Mouse (Mus musculus): Measurements from ENCODE around the gene Trim17.

Gene Trim17

GRCm38 (mm10) chr11:58954420-58955142, at the start of gene Trim17, which contains the start of gene Hist3h2a:
Gene Trim17 (plus strand): TSS chr11:58954685.
Gene Hist3h2a (plus strand): TSS chr11:58954685.
- DNase-seq (ENCODE audit: low spot score in 2 of 2), result peak; percentile 86 to 90

- peak in 1 of 2 experiments; percentile 31 for DNase-seq (ENCODE audit: low spot score in 2 of 2)
Observed at GRCm38 (mm10) chr11:58904838-58905237, 49.6 kb upstream of the Trim17 start.

- DNase-seq (ENCODE audit: low spot score in 2 of 2), result no peak
Observed at GRCm38 (mm10) chr11:58913776-58914175, 40.7 kb upstream of the Trim17 start.

- DNase-seq (ENCODE audit: low spot score in 2 of 2), result peak in 1 of 2 experiments; percentile 23
Observed at GRCm38 (mm10) chr11:58914461-58915028, 39.9 kb upstream of the Trim17 start.

- peak; percentile 66 to 78 for DNase-seq (ENCODE audit: low spot score in 2 of 2)
Observed at GRCm38 (mm10) chr11:58916879-58917744, 37.4 kb upstream of the Trim17 start.

- DNase-seq (ENCODE audit: low spot score in 2 of 2), result no peak
Observed at GRCm38 (mm10) chr11:58917745-58918366, 36.6 kb upstream of the Trim17 start, which contains the start of gene Btnl10. Gene Btnl10 (plus strand): TSS chr11:58917908.

GRCm38 (mm10) chr11:58918759-58919158, 35.7 kb upstream of the Trim17 start:
- DNase-seq (ENCODE audit: low spot score in 2 of 2), result no peak

GRCm38 (mm10) chr11:58922420-58922819, 32.1 kb upstream of the Trim17 start:
- DNase-seq (ENCODE audit: low spot score in 2 of 2), result no peak

- no peak for DNase-seq (ENCODE audit: low spot score in 2 of 2)
Observed at GRCm38 (mm10) chr11:58926651-58927050, 27.8 kb upstream of the Trim17 start.

- no peak for DNase-seq (ENCODE audit: low spot score in 2 of 2)
Observed at GRCm38 (mm10) chr11:58927053-58927452, 27.4 kb upstream of the Trim17 start.

GRCm38 (mm10) chr11:58927790-58928651, 26.5 kb upstream of the Trim17 start:
- peak; percentile 88 to 91 for DNase-seq (ENCODE audit: low spot score in 2 of 2)

GRCm38 (mm10) chr11:58929055-58929454, 25.4 kb upstream of the Trim17 start:
- no peak for DNase-seq (ENCODE audit: low spot score in 2 of 2)

GRCm38 (mm10) chr11:58929641-58930040, 24.8 kb upstream of the Trim17 start:
- no peak for DNase-seq (ENCODE audit: low spot score in 2 of 2)

- no peak for DNase-seq (ENCODE audit: low spot score in 2 of 2)
Observed at GRCm38 (mm10) chr11:58930254-58930653, 24.2 kb upstream of the Trim17 start.

- peak; percentile 23 to 38 for DNase-seq (ENCODE audit: low spot score in 2 of 2)
Observed at GRCm38 (mm10) chr11:58931576-58931975, 22.9 kb upstream of the Trim17 start.

GRCm38 (mm10) chr11:58937909-58938308, 16.6 kb upstream of the Trim17 start:
- DNase-seq (ENCODE audit: low spot score in 2 of 2), result no peak

GRCm38 (mm10) chr11:58938322-58939087, 16.0 kb upstream of the Trim17 start, which contains the start of gene Rnf187:
Gene Rnf187 (minus strand): TSS chr11:58938916.
- DNase-seq (ENCODE audit: low spot score in 2 of 2), result peak; percentile 74 to 84

GRCm38 (mm10) chr11:58939088-58939439, 15.4 kb upstream of the Trim17 start:
- no peak for DNase-seq (ENCODE audit: low spot score in 2 of 2)

- no peak for DNase-seq (ENCODE audit: low spot score in 2 of 2)
Observed at GRCm38 (mm10) chr11:58944136-58944535, 10.3 kb upstream of the Trim17 start.

- DNase-seq (ENCODE audit: low spot score in 2 of 2), result no peak
Observed at GRCm38 (mm10) chr11:58947306-58947705, 7.2 kb upstream of the Trim17 start.

Data from natural killer cell, adult 2 months (primary cell).